Mouse (Mus musculus) myocyte (in vitro differentiated cells): ENCODE measurements around the gene Erich2. TPM values are rescaled to one million over a fixed set of nuclear protein-coding genes. Genes with fewer than 3 reads are reported as not detected.
A peak's percentile ranks its signal among the peaks of the same experiment; 100 is the strongest.
"Not testable (repeated sequence)": the region's sequence is repeated elsewhere in the genome, so short reads cannot be mapped to it uniquely, and the experiment has no call there.

Source experiments
- H3K27me3 ChIP-seq: one replicate; pipeline ENCODE4 v1.6.1; 2011; ENCODE audit not compliant: control insufficient read depth, insufficient read depth, insufficient read length
- H3K36me3 ChIP-seq: one replicate; pipeline ENCODE4 v1.6.1; 2011; ENCODE audit not compliant: control insufficient read depth, insufficient read depth
- H3K4me2 ChIP-seq: one replicate; pipeline ENCODE4 v1.6.1; 2011; ENCODE audit warnings: low read depth, control low read depth
- H3K4me3 ChIP-seq: one replicate; pipeline ENCODE4 v1.5.1; 2011; ENCODE audit warnings: mild to moderate bottlenecking, control low read depth, moderate library complexity
- H3K79me2 ChIP-seq: one replicate; pipeline ENCODE4 v1.6.1; 2011; ENCODE audit not compliant: control insufficient read depth, insufficient read depth
- H3ac ChIP-seq: one replicate; pipeline ENCODE4 v1.6.1; 2011; ENCODE audit not compliant: control insufficient read depth, insufficient read length
- CEBPB ChIP-seq: IDR thresholded peaks from 2 replicates; pipeline ENCODE4 v1.6.1; 2011; ENCODE audit warnings: mild to moderate bottlenecking, moderate library complexity; ENCODE audit not compliant: poor library complexity, insufficient read depth, severe bottlenecking
- E2F4 ChIP-seq: IDR thresholded peaks from one replicate; pipeline ENCODE4 v1.6.1; 2011; ENCODE audit warnings: mild to moderate bottlenecking, control low read depth, moderate library complexity; ENCODE audit not compliant: insufficient read depth
- MAX ChIP-seq: IDR thresholded peaks from one replicate; pipeline ENCODE4 v1.6.1; 2011; ENCODE audit warnings: low read depth, mild to moderate bottlenecking, control low read depth
- MYOD1 ChIP-seq, 3 experiments: IDR thresholded peaks; one replicate each; pipeline ENCODE4 v1.6.1; 2011; ENCODE audit warnings: control low read depth in 2 of 3, low read depth in 2 of 3, mild to moderate bottlenecking in 2 of 3, moderate library complexity in 1 of 3; ENCODE audit not compliant: insufficient read length in 2 of 3, control insufficient read depth in 1 of 3
- MYOG ChIP-seq, 3 experiments: IDR thresholded peaks; one replicate each; pipeline ENCODE4 v1.6.1; 2011; ENCODE audit warnings: control low read depth in 2 of 3, low read depth in 2 of 3, mild to moderate bottlenecking in 2 of 3; ENCODE audit not compliant: insufficient read length in 2 of 3, control insufficient read depth in 1 of 3, insufficient read depth in 1 of 3
- POLR2A ChIP-seq: IDR thresholded peaks from one replicate; pipeline ENCODE4 v1.6.1; 2011; ENCODE audit warnings: low read depth, mild to moderate bottlenecking, control low read depth, moderate library complexity; ENCODE audit not compliant: insufficient read length
- POLR2AphosphoS2 ChIP-seq: IDR thresholded peaks from one replicate; pipeline ENCODE4 v1.6.1; 2011; ENCODE audit warnings: low read depth, control low read depth; ENCODE audit not compliant: insufficient read length
- REST ChIP-seq: IDR thresholded peaks from one replicate; pipeline ENCODE4 v1.6.1; 2011; ENCODE audit warnings: mild to moderate bottlenecking, control low read depth, moderate library complexity; ENCODE audit not compliant: insufficient read depth, insufficient read length
- SRF ChIP-seq: IDR thresholded peaks from one replicate; pipeline ENCODE4 v1.6.1; 2011; ENCODE audit warnings: low read depth; ENCODE audit not compliant: control insufficient read depth, insufficient read length
- TCF12 ChIP-seq: IDR thresholded peaks from one replicate; pipeline ENCODE4 v1.6.1; 2011; ENCODE audit warnings: mild to moderate bottlenecking, control low read depth; ENCODE audit not compliant: poor library complexity, insufficient read depth, severe bottlenecking
- TCF3 ChIP-seq: IDR thresholded peaks from one replicate; pipeline ENCODE4 v1.6.1; 2011; ENCODE audit warnings: low read depth, control low read depth; ENCODE audit not compliant: insufficient read length
- USF1 ChIP-seq: IDR thresholded peaks from one replicate; pipeline ENCODE4 v1.6.1; 2011; ENCODE audit warnings: low read depth, mild to moderate bottlenecking, control low read depth, moderate library complexity
- polyA plus RNA-seq: library from polyadenylated mRNA; unstranded; fragments of >200 nt; fragmentation: generic; extraction: Trizol; gene quantifications from one replicate; pipeline ENCODE4 v1.2.1, GENCODE M21; 2012; ENCODE audit warnings: missing spikeins

The Erich2 gene
- polyA plus RNA-seq, 1 experiment: 0.13 TPM

GRCm38 (mm10) chr2:70509021-70509632, 508 bp downstream of the Erich2 start:
- no peaks in the 10 kb centered on the region for H3K27me3 ChIP-seq
- H3K4me2 ChIP-seq: peak overlapping the region; percentile 67
- no peaks in the 10 kb centered on the region for H3K79me2 ChIP-seq
- TF ChIP-seq POLR2A (no peak), SRF (no peak), CEBPB (no peak), MYOD1 (IDR thresholded peaks at IDR 0.05; ENCODE audit: control insufficient read depth in 1 of 3, insufficient read length in 2 of 3, low read depth in 2 of 3) (no peak), USF1 (no peak), MAX (no peak), TCF3 (no peak), MYOG (IDR thresholded peaks at IDR 0.05; ENCODE audit: control insufficient read depth in 1 of 3, insufficient read depth in 1 of 3, insufficient read length in 2 of 3, low read depth in 2 of 3) (no peak), E2F4 (no peak), TCF12 (no peak), REST (no peak)
- peak overlapping the region; percentile 18 for H3K4me3 ChIP-seq
- no peaks in the 10 kb centered on the region for H3K36me3 ChIP-seq
- no peak overlapping the region for H3ac ChIP-seq

- not testable (repeated sequence) for H3K27me3 ChIP-seq, H3K79me2 ChIP-seq, H3ac ChIP-seq, H3K4me2 ChIP-seq, H3K4me3 ChIP-seq, H3K36me3 ChIP-seq
Observed at GRCm38 (mm10) chr2:70538283-70538682, 29.7 kb downstream of the Erich2 start.

GRCm38 (mm10) chr2:70550671-70551070, 42.1 kb downstream of the Erich2 start:
- H3K4me2 ChIP-seq: no peak overlapping the region
- no peaks in the 10 kb centered on the region for H3K27me3 ChIP-seq
- no peak for TF ChIP-seq POLR2A
- TF ChIP-seq USF1: no peak
- no peak for TF ChIP-seq MYOG (IDR thresholded peaks at IDR 0.05; ENCODE audit: control insufficient read depth in 1 of 3, insufficient read depth in 1 of 3, insufficient read length in 2 of 3, low read depth in 2 of 3)
- no peak for TF ChIP-seq POLR2AphosphoS2
- H3K36me3 ChIP-seq: no peaks in the 10 kb centered on the region
- no peak overlapping the region for H3K4me3 ChIP-seq
- no peak overlapping the region for H3ac ChIP-seq
- no peaks in the 10 kb centered on the region for H3K79me2 ChIP-seq

GRCm38 (mm10) chr2:70551446-70551845, 42.8 kb downstream of the Erich2 start:
- Histone ChIP-seq H3K79me2 (no peaks in the 10 kb centered on the region), H3K4me3 (no peak overlapping the region), H3ac (no peak overlapping the region), H3K4me2 (no peak overlapping the region), H3K27me3 (no peaks in the 10 kb centered on the region), H3K36me3 (no peaks in the 10 kb centered on the region)
- no peak for TF ChIP-seq CEBPB

GRCm38 (mm10) chr2:70552067-70552598, 43.5 kb downstream of the Erich2 start:
- no peak overlapping the region for H3ac ChIP-seq
- no peaks in the 10 kb centered on the region for H3K36me3 ChIP-seq
- H3K27me3 ChIP-seq: no peaks in the 10 kb centered on the region
- TF ChIP-seq POLR2AphosphoS2 (no peak), MYOD1 (IDR thresholded peaks at IDR 0.05; ENCODE audit: control insufficient read depth in 1 of 3, insufficient read length in 2 of 3, low read depth in 2 of 3) (no peak), REST (no peak), CEBPB (no peak), E2F4 (no peak), TCF3 (no peak), USF1 (no peak), MYOG (IDR thresholded peaks at IDR 0.05; ENCODE audit: control insufficient read depth in 1 of 3, insufficient read depth in 1 of 3, insufficient read length in 2 of 3, low read depth in 2 of 3) (no peak), TCF12 (no peak), POLR2A (no peak), SRF (no peak), MAX (no peak)
- no peak overlapping the region for H3K4me3 ChIP-seq
- H3K79me2 ChIP-seq: no peaks in the 10 kb centered on the region
- no peak overlapping the region for H3K4me2 ChIP-seq

GRCm38 (mm10) chr2:70552772-70553171, 44.2 kb downstream of the Erich2 start, which contains the start of gene Gad1:
TSS of gene Gad1 (plus strand) at chr2:70553072.
- H3K27me3 ChIP-seq: no peaks in the 10 kb centered on the region
- H3K4me3 ChIP-seq: no peak within 1 kb of the TSS
- no peaks in the 10 kb centered on the region for H3K36me3 ChIP-seq
- TF ChIP-seq MYOD1 (IDR thresholded peaks at IDR 0.05; ENCODE audit: control insufficient read depth in 1 of 3, insufficient read length in 2 of 3, low read depth in 2 of 3): no peak
- no peak within 1 kb of the TSS for H3ac ChIP-seq
- no peaks in the 10 kb centered on the region for H3K79me2 ChIP-seq
- no peak within 1 kb of the TSS for H3K4me2 ChIP-seq
